Mouse (Mus musculus): ENCODE measurements around the gene Ipo4.

- TF ChIP-seq CTCF (IDR thresholded peaks at IDR 0.05; ENCODE audit: control insufficient read depth, insufficient read depth, insufficient replicate concordance, low read depth, low read length) (no peak), POLR2A (IDR thresholded peaks at IDR 0.05; ENCODE audit: control insufficient read depth, low read depth, low read length) (peak; percentile 38; the same call in 1 of the 2 replicates)
These were observed 44.3 kb downstream of the Ipo4 start, which contains the start of gene Rnf31 for GRCm38 (mm10) chr14:55591331-55591891.
